Mouse (Mus musculus): ENCODE data around the gene Ptprn. TPM values are rescaled to one million over a fixed set of nuclear protein-coding genes. Genes with fewer than 3 reads are reported as not detected.

The Ptprn gene
- total RNA-seq, 4 experiments from 2014 or later, result 1.4 to 3.2 (median 1.8) TPM

- no peak for DNase-seq (ENCODE audit: low spot score)
Observed at GRCm38 (mm10) chr1:75225473-75225872, 38.8 kb downstream of the Ptprn start.

- no peak for DNase-seq (ENCODE audit: low spot score)
Observed at GRCm38 (mm10) chr1:75223532-75223931, 40.8 kb downstream of the Ptprn start.

- DNase-seq (ENCODE audit: low spot score), result no peak
Observed at GRCm38 (mm10) chr1:75222926-75223325, 41.4 kb downstream of the Ptprn start.

- no peak for DNase-seq (ENCODE audit: low spot score)
Observed at GRCm38 (mm10) chr1:75221538-75221937, 42.8 kb downstream of the Ptprn start.

GRCm38 (mm10) chr1:75219531-75219930 is 44.8 kb downstream of the Ptprn start, which contains the start of gene Tuba4a:
Gene Tuba4a (minus strand): TSS chr1:75219865.
- no peak for DNase-seq (ENCODE audit: low spot score)

- DNase-seq (ENCODE audit: low spot score), result peak; percentile 89
Observed at GRCm38 (mm10) chr1:75219078-75219477, 45.2 kb downstream of the Ptprn start.

GRCm38 (mm10) chr1:75218227-75219001 is 45.9 kb downstream of the Ptprn start:
- DNase-seq (ENCODE audit: low spot score), result peak; percentile 71

- DNase-seq (ENCODE audit: low spot score), result no peak
Observed at GRCm38 (mm10) chr1:75217893-75218226, 46.4 kb downstream of the Ptprn start.

GRCm38 (mm10) chr1:75216797-75217585 is 47.3 kb downstream of the Ptprn start:
- DNase-seq (ENCODE audit: low spot score), result peak; percentile 57

- no peak for DNase-seq (ENCODE audit: low spot score)
Observed at GRCm38 (mm10) chr1:75215785-75216184, 48.5 kb downstream of the Ptprn start.

GRCm38 (mm10) chr1:75214886-75215285 is 49.4 kb downstream of the Ptprn start:
- DNase-seq (ENCODE audit: low spot score), result peak; percentile 79

GRCm38 (mm10) chr1:75214442-75214841 is 49.9 kb downstream of the Ptprn start:
- DNase-seq (ENCODE audit: low spot score), result no peak

GRCm38 (mm10) chr1:75213096-75213495 is 51.2 kb downstream of the Ptprn start:
- no peak for DNase-seq (ENCODE audit: low spot score)

- no peak for DNase-seq (ENCODE audit: low spot score)
Observed at GRCm38 (mm10) chr1:75212542-75212941, 51.8 kb downstream of the Ptprn start.

- no peak for DNase-seq (ENCODE audit: low spot score)
Observed at GRCm38 (mm10) chr1:75211141-75211708, 53.1 kb downstream of the Ptprn start.

- DNase-seq (ENCODE audit: low spot score), result peak; percentile 97
Observed at GRCm38 (mm10) chr1:75210136-75211087, 53.9 kb downstream of the Ptprn start, which contains the start of the genes Glb1l and Stk16. Gene Glb1l (minus strand): TSS chr1:75210813. Gene Stk16 (plus strand): TSS chr1:75210838.

GRCm38 (mm10) chr1:75208967-75209678 is 55.2 kb downstream of the Ptprn start:
- no peak for DNase-seq (ENCODE audit: low spot score)

- DNase-seq (ENCODE audit: low spot score), result no peak
Observed at GRCm38 (mm10) chr1:75201236-75201635, 63.1 kb downstream of the Ptprn start.

All from heart, adult 8-10 months (tissue).